Mouse (Mus musculus) cortical plate, adult 2 months (tissue): ENCODE measurements around the gene Cic.

Experiments used
- CTCF ChIP-seq: fragments of 200-500 bp; IDR thresholded peaks from 2 replicates; pipeline ENCODE4 v1.5.1; 2011; ENCODE audit warnings: mild to moderate bottlenecking, control low read depth, low read length; ENCODE audit not compliant: insufficient read depth; ENCODE audit errors: extremely low read depth
- POLR2A ChIP-seq: fragments of 200-500 bp; IDR thresholded peaks from 2 replicates; pipeline ENCODE4 v1.6.1; 2011; ENCODE audit warnings: mild to moderate bottlenecking, low read length, control low read depth; ENCODE audit not compliant: insufficient read depth; ENCODE audit errors: extremely low read depth

DNA sequence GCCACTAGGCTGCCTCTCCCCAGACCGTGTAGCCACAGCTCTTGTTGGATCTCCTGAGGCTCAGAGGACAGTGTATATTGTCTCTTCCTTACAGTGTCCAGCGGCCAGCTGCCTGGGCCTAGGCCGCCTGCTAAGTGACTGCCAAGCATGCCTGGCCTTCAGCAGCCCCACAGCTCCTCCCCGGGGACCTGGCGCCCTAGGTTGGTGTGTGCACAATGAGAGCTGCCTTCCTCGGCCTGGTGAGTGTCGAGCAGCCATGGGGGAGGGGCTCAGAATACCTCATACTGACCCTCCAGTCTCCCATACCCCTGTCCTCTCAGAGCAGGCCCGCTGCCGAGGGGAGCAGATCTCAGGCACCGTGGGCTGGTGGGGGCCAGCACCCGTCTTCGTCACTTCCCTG, 67.0 kb downstream of the Cic start:
- TF ChIP-seq CTCF (no peak), POLR2A (no peak)
